Mouse (Mus musculus) cortical plate, adult 2 months (tissue): ENCODE measurements around the gene Ifitm6.

Source experiments
- CTCF ChIP-seq: fragments of 200-500 bp; IDR thresholded peaks from 2 replicates; pipeline ENCODE4 v1.5.1; 2011; ENCODE audit warnings: mild to moderate bottlenecking, control low read depth, low read length; ENCODE audit not compliant: insufficient read depth; ENCODE audit errors: extremely low read depth
- POLR2A ChIP-seq: fragments of 200-500 bp; IDR thresholded peaks from 2 replicates; pipeline ENCODE4 v1.6.1; 2011; ENCODE audit warnings: mild to moderate bottlenecking, low read length, control low read depth; ENCODE audit not compliant: insufficient read depth; ENCODE audit errors: extremely low read depth

- no peak for TF ChIP-seq CTCF
- no peak for TF ChIP-seq POLR2A
These were observed 6.4 kb downstream of the Ifitm6 start for GRCm38 (mm10) chr7:141011238-141011770.
